Mouse (Mus musculus) G1E (cell line): ENCODE results near the gene Tedc1. TPM values are rescaled to one million over a fixed set of nuclear protein-coding genes. Genes with fewer than 3 reads are reported as not detected.
A peak's percentile ranks its signal among the peaks of the same experiment; 100 is the strongest.

ENCODE experiments used
- ATAC-seq: 2 replicates; pipeline ENCODE4 v1.8.0; 2016; ENCODE audit warnings: mild to moderate bottlenecking; ENCODE audit not compliant: insufficient number of reproducible peaks, poor library complexity, low FRiP score, severe bottlenecking; ENCODE audit errors: extremely low read depth
- DNase-seq: peaks from one replicate; pipeline ENCODE4 v3.0.0; 2012; ENCODE audit warnings: low spot score
- H3K27me3 ChIP-seq: 2 replicates; pipeline ENCODE4 v1.6.1; 2012; ENCODE audit warnings: mild to moderate bottlenecking, low read length, inconsistent platforms; ENCODE audit not compliant: insufficient read depth
- H3K36me3 ChIP-seq: replicated peaks from 2 replicates; pipeline ENCODE3; 2012; ENCODE audit warnings: mild to moderate bottlenecking, inconsistent platforms
- H3K4me1 ChIP-seq: 2 replicates; pipeline ENCODE4 v1.6.1; 2012; ENCODE audit warnings: low read depth, low read length, inconsistent platforms, mixed read lengths; ENCODE audit not compliant: insufficient read depth
- H3K4me3 ChIP-seq: 2 replicates; pipeline ENCODE4 v1.5.1; 2012; ENCODE audit warnings: low read depth, mild to moderate bottlenecking, inconsistent platforms, low read length, moderate library complexity, mixed read lengths
- H3K9me3 ChIP-seq: replicated peaks from 2 replicates; pipeline ENCODE4 v1.6.1; 2012; ENCODE audit warnings: inconsistent platforms
- CTCF ChIP-seq: IDR thresholded peaks from 2 replicates; pipeline ENCODE4 v1.5.1; 2012; ENCODE audit warnings: low read depth, low read length, inconsistent platforms, mixed read lengths
- GATA1 ChIP-seq: IDR thresholded peaks from 2 replicates; pipeline ENCODE4 v1.6.1; 2012; ENCODE audit warnings: borderline replicate concordance, low read length, inconsistent platforms, mixed read lengths
- GATA2 ChIP-seq: IDR thresholded peaks from 2 replicates; pipeline ENCODE4 v1.6.1; 2012; ENCODE audit warnings: low read depth, low read length, inconsistent platforms, borderline replicate concordance
- POLR2AphosphoS5 ChIP-seq: IDR thresholded peaks from 2 replicates; pipeline ENCODE4 v1.6.1; 2012; ENCODE audit warnings: low read depth, low read length, inconsistent platforms; ENCODE audit not compliant: insufficient replicate concordance
- TAL1 ChIP-seq: conservative IDR thresholded peaks from 2 replicates; pipeline ENCODE4 v1.6.1; 2012; ENCODE audit warnings: low read depth, low read length, inconsistent platforms, mixed read lengths
- polyA plus RNA-seq: library from polyadenylated mRNA; stranded (reverse); fragments of >175 nt; gene quantifications from 2 replicates; pipeline ENCODE4 v1.2.3, GENCODE M21; 2012
- total RNA-seq, 2 experiments: library from RNA; stranded (forward) in 1 of 2; stranded (reverse) in 1 of 2; fragments of 200-1000 nt in 1 of 2; fragments of >200 nt in 1 of 2; fragmentation: Nextera tagmentation in 1 of 2; gene quantifications; 2 replicates each; pipeline ENCODE4 v1.2.3; 2014 to 2017

Tedc1 gene
- total and polyA plus RNA-seq, 3 experiments = 8.4 to 35.1 (median 9.3) TPM

DNA sequence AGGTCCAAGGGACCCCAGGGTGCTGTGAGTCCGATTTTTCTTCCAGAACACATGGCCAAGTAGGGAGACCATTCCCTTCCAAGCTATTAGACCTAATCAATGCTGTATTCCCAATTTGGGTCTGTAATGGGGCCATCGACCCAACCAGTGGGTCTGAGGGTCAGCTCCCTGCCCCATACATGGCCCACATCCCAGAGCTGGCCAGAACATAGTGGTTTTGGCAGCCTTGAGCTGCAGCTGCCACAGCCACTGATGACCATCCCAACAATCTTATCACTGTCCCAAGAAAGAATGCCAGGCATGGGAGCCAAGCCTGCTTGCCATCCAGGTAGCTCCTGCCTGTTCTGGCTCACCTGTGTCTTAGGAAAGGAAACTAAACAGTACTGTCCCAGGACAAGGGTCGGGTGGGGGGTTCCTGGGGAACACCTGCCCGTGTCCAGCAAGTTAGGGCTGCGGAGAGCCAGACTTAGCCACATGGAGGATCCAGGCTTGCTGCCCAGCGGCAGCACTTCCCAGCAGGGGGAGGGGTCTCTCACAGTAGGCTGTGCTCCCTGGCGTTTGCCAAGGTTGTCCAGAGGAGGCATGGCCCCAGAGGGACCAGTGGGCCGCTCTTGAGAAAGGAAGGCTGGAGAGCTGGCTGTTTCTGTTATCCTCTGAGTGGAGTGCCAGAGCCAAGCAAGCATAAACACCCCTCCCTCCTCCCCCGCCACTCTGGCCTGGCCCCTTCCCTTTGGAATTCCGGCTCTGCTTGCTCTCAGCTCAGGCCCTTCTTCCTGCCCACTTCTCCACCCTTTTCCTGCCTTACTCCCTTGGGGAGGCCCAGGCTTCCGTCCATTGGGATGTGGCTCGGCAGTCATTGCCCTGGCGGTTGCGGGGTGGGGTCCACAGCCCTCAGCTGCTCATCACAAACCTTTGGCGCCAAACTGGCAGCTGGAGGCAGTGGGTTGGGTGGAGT lies 13.9 kb upstream of the Tedc1 start:
- Histone ChIP-seq H3K9me3 (peaks cover 16% of the 10 kb centered on the region), H3K4me1 (peaks cover 75% of the 10 kb centered on the region), H3K4me3 (no peak overlapping the region), H3K36me3 (peaks cover 36% of the 10 kb centered on the region), H3K27me3 (peaks cover 54% of the 10 kb centered on the region)
- no peak for DNase-seq
- no peak for TF ChIP-seq GATA1
- TF ChIP-seq POLR2AphosphoS5 = no peak
- TF ChIP-seq GATA2 = no peak
- no peak for TF ChIP-seq TAL1
- TF ChIP-seq CTCF = no peak
- ATAC-seq = no peak

DNA sequence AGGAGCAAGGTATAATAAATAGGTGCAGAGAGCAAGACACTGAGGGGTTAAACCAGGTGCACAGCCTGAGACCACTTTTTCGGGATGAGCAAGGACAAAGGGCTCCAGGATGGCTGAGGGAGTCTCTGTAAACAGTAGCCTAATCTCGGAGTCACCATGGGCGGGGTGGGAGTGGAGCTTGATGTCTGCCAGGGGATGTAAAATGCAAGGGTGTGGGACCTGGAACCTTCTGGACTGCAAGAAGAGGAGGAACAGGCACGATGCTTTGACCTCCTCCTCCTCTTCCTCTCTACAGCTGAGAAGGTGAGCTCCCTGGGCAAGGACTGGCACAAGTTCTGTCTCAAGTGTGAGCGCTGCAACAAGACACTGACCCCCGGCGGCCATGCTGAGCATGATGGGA lies 13.1 kb upstream of the Tedc1 start:
- no peak for TF ChIP-seq GATA2
- TF ChIP-seq CTCF = no peak
- no peak for TF ChIP-seq TAL1
- no peak for TF ChIP-seq GATA1
- no peak for TF ChIP-seq POLR2AphosphoS5
- Histone ChIP-seq H3K27me3 (peaks cover 58% of the 10 kb centered on the region), H3K9me3 (peaks cover 16% of the 10 kb centered on the region), H3K36me3 (peaks cover 27% of the 10 kb centered on the region), H3K4me3 (no peak overlapping the region), H3K4me1 (peaks cover 79% of the 10 kb centered on the region)
- DNase-seq (no peak), ATAC-seq (no peak)

DNA sequence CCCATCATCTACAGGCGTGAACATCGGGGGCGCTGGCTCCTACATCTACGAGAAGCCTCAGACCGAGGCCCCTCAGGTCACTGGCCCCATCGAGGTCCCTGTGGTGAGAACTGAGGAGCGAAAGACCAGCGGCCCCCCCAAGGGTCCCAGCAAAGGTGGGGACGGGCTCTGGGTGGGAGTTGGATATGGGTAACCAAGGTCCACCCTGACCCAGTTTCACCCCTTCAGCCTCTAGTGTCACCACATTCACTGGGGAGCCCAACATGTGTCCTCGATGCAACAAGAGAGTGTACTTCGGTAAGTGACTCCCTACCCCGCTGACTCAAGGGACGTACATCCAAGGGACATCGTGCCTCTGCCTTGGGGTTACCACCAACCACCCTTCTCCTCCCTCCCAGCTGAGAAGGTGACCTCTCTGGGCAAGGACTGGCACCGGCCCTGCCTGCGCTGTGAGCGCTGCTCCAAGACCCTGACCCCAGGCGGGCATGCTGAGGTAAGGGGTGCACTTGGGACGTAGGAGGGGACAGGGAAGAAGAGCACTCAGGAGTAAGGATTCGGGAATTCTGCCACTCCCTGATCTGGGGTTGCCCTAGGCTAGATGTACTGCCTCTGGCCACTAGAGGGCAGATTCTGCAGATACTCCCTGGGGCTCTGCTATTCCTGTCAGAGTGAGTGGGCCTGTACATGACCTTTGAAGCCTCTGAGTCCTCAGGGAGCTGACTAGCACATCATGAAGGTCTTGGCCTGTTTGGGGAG lies 12.0 kb upstream of the Tedc1 start:
- Histone ChIP-seq H3K4me1 (peaks cover 83% of the 10 kb centered on the region), H3K9me3 (peaks cover 16% of the 10 kb centered on the region), H3K27me3 (peaks cover 58% of the 10 kb centered on the region), H3K4me3 (no peak overlapping the region), H3K36me3 (peaks cover 17% of the 10 kb centered on the region)
- TF ChIP-seq GATA1 = no peak
- peak; percentile 99 for TF ChIP-seq CTCF
- ATAC-seq (no peak), DNase-seq (peak; percentile 77)

DNA sequence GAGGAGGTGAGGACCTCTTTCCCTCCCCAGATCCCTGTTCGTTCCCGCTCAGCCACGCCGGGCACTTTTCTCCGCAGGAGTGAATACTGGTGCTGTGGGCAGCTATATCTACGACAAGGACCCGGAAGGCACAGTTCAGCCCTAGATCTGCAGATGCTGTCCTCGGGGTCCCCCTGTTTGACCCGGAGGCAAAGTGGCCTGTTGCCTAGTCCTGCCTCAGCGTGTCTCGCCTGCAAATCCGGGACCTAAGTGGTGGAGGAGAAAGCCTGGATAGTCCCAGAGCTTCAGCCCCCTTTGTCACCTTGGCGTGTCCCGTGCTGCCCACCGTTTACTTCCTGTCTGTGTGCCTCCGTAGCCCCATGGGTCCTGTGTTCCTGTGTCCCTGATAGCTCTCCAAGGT lies 11.3 kb upstream of the Tedc1 start:
- Histone ChIP-seq H3K4me3 (no peak overlapping the region), H3K27me3 (peaks cover 57% of the 10 kb centered on the region), H3K4me1 (peaks cover 83% of the 10 kb centered on the region), H3K9me3 (peaks cover 14% of the 10 kb centered on the region), H3K36me3 (peaks cover 11% of the 10 kb centered on the region)
- DNase-seq (no peak), ATAC-seq (no peak)
- TF ChIP-seq GATA2 (no peak), CTCF (no peak), TAL1 (no peak), GATA1 (no peak), POLR2AphosphoS5 (no peak)

DNA sequence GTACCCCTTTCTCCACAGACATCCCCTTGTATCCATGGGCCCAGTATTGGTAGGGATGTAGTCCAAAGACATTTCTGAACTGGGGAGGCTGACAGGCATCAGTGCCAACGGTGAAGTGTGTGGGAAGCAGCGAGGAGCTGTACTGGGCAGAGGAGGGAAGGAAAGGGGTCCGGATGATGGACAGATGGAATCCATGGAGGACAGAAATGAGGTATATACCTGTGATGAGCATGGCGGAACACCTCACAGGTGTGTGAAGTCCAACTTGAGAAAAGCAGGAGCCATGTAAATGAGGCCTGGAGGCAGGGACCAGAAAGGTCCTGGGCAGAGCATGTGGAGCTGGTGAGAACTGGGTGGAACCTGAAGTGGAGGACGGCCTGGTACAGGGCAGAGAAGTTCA lies 10.6 kb upstream of the Tedc1 start:
- Histone ChIP-seq H3K4me1 (peaks cover 83% of the 10 kb centered on the region), H3K4me3 (no peak overlapping the region), H3K36me3 (peaks cover 11% of the 10 kb centered on the region), H3K27me3 (peaks cover 58% of the 10 kb centered on the region), H3K9me3 (peaks cover 7% of the 10 kb centered on the region)
- DNase-seq (no peak), ATAC-seq (no peak)
- TF ChIP-seq POLR2AphosphoS5 (no peak), GATA1 (no peak), TAL1 (no peak)
